In the genomic region with DNA sequence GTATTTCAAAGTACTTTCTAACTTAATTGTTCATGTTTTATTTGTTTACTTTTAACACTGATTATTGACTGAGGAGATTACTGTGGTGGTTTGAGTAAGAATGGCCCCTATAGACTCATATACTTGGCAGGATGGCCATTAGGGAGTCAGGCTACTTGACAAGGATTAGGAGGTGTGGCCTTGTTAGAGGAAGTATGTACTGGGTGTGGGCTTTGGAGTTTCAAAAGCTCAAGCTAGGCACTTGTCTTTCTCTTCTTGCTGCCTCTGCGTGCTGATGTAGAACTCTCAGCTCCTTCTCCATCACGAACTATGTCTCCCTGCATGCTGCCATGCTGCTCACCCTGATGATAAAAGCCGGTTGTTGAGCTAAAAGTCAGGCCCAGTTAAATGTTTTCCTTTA, we compare ENCODE assay signal across 15 mouse cellular contexts.
"Had no signal": no experiment of that assay in that cellular context is flagged by ENCODE, and none has a peak within 500 bp of the region (broad histone marks: within the 10 kb centered on the region; RNA-seq: fewer than 3 reads in every experiment).

No protein-coding gene starts in this region.

- H3K4me3 ChIP-seq: midbrain, embryonic 10.5 days; midbrain, embryonic 13.5 days; midbrain, embryonic 15.5 days; neural tube, embryonic 12.5 days; stomach, embryonic 15.5 days had no signal

- ATAC-seq: midbrain, embryonic 13.5 days; midbrain, embryonic 15.5 days had no signal

- H3K4me2 ChIP-seq: lung, embryonic 14.5 days; midbrain, embryonic 13.5 days; midbrain, embryonic 15.5 days; neural tube, embryonic 12.5 days; stomach, embryonic 15.5 days had no signal

- DNase-seq: lung, adult 18-20 months; lung, embryonic 14.5 days; lung, postnatal 10 days; right cerebral cortex, postnatal 14 days; thymus, adult 2 months; thymus, postnatal 25 days; thymus, postnatal 4 days had no signal

- H3K27ac ChIP-seq: liver, embryonic 14.5 days; macrophage; midbrain, embryonic 10.5 days; midbrain, embryonic 13.5 days; midbrain, embryonic 15.5 days; neural tube, embryonic 12.5 days; stomach, embryonic 15.5 days; stomach, postnatal 0 days had no signal

- H3K36me3 ChIP-seq: midbrain, embryonic 10.5 days; midbrain, embryonic 13.5 days; midbrain, embryonic 15.5 days; neural tube, embryonic 12.5 days; stomach, embryonic 15.5 days had no signal

- H3K9ac ChIP-seq: liver, embryonic 14.5 days; lung, embryonic 14.5 days; midbrain, embryonic 13.5 days; midbrain, embryonic 15.5 days; neural tube, embryonic 12.5 days; stomach, embryonic 15.5 days had no signal

- H3K27me3 ChIP-seq: midbrain, embryonic 13.5 days; midbrain, embryonic 15.5 days; neural tube, embryonic 12.5 days; stomach, embryonic 15.5 days had no signal

- H3K9me3 ChIP-seq: stomach, embryonic 15.5 days had no signal

- H3K4me1 ChIP-seq: midbrain, embryonic 13.5 days; midbrain, embryonic 15.5 days; neural tube, embryonic 12.5 days; stomach, embryonic 15.5 days had no signal
